Mouse (Mus musculus) MEL (cell line): ENCODE measurements around the gene Slc16a8.

Source experiments
- BHLHE40 ChIP-seq: IDR thresholded peaks from 2 replicates; pipeline ENCODE4 v1.6.1; 2012; ENCODE audit warnings: low read depth, mild to moderate bottlenecking, inconsistent platforms, low read length, improper control_type of control experiment, borderline replicate concordance
- CHD1 ChIP-seq: IDR thresholded peaks from 2 replicates; pipeline ENCODE4 v1.6.1; 2012; ENCODE audit warnings: low read depth, mild to moderate bottlenecking, inconsistent platforms, low read length, improper control_type of control experiment
- CHD2 ChIP-seq: IDR thresholded peaks from 2 replicates; pipeline ENCODE4 v1.6.1; 2011; ENCODE audit warnings: low read length, improper control_type of control experiment
- CTCF ChIP-seq, 3 experiments: IDR thresholded peaks in 2 of 3; conservative IDR thresholded peaks in 1 of 3; 2 replicates each; pipeline ENCODE4 v1.5.1; 2011 to 2012; ENCODE audit warnings: low read length in 3 of 3, low read depth in 2 of 3, mild to moderate bottlenecking in 2 of 3, improper control_type of control experiment in 1 of 3, inconsistent platforms in 1 of 3, mixed read lengths in 1 of 3, moderate library complexity in 1 of 3; ENCODE audit not compliant: control insufficient read depth in 1 of 3, insufficient read depth in 1 of 3, poor library complexity in 1 of 3, severe bottlenecking in 1 of 3
- EP300 ChIP-seq, 2 experiments: IDR thresholded peaks; 2 replicates each; pipeline ENCODE4 v1.6.1; 2011; ENCODE audit warnings: improper control_type of control experiment in 2 of 2, low read length in 2 of 2, low read depth in 1 of 2, mild to moderate bottlenecking in 1 of 2
- GATA1 ChIP-seq: IDR thresholded peaks from 2 replicates; pipeline ENCODE4 v1.6.1; 2011; ENCODE audit warnings: low read depth, low read length, improper control_type of control experiment
- MAFK ChIP-seq: IDR thresholded peaks from 2 replicates; pipeline ENCODE4 v1.6.1; 2011; ENCODE audit warnings: low read depth, mild to moderate bottlenecking, low read length, improper control_type of control experiment, borderline replicate concordance
- MAX ChIP-seq: IDR thresholded peaks from 2 replicates; pipeline ENCODE4 v1.6.1; 2011; ENCODE audit warnings: low read length, improper control_type of control experiment
- POLR2A ChIP-seq, 2 experiments: IDR thresholded peaks; 2 replicates each; pipeline ENCODE4 v1.6.1; 2011 to 2012; ENCODE audit warnings: low read length in 2 of 2, mild to moderate bottlenecking in 2 of 2, control low read depth in 1 of 2, improper control_type of control experiment in 1 of 2, low read depth in 1 of 2, moderate library complexity in 1 of 2; ENCODE audit not compliant: control insufficient read depth in 1 of 2, insufficient read depth in 1 of 2, poor library complexity in 1 of 2
- TCF12 ChIP-seq: IDR thresholded peaks from 2 replicates; pipeline ENCODE4 v1.6.1; 2014; ENCODE audit warnings: low read depth, mild to moderate bottlenecking, inconsistent platforms, low read length, improper control_type of control experiment, moderate library complexity
- ZNF384 ChIP-seq: IDR thresholded peaks from 2 replicates; pipeline ENCODE4 v1.6.1; 2012; ENCODE audit warnings: low read depth, mild to moderate bottlenecking, inconsistent platforms, low read length, improper control_type of control experiment

DNA sequence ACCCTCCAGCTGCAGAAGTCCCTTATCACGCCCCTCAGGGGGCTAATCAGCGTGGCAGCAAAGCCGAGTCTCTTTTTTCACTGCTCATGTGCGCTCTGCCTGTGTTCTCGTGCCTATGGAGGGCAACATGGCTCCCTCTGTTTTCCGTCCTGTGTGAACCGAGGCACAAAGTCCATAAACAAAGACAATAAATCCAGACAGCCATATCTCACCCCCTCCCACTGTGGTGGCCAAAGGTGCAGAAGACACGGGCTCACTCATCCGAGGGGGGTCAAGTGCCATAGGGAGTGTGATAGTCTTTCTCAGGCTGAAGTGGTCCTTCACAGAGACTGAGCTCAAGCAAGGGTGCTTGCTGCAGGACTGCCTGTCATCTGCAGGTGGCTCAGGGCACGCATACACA lies 18.5 kb upstream of the Slc16a8 start:
- TF ChIP-seq ZNF384 (no peak), EP300 (IDR thresholded peaks at IDR 0.05; ENCODE audit: low read depth in 1 of 2, low read length in 2 of 2) (no peak), CTCF (IDR thresholded peaks at IDR 0.05 in 2 of 3, conservative IDR thresholded peaks at IDR 0.05 in 1 of 3; ENCODE audit: control insufficient read depth in 1 of 3, insufficient read depth in 1 of 3, low read depth in 2 of 3, low read length in 3 of 3, poor library complexity in 1 of 3, severe bottlenecking in 1 of 3) (no peak), BHLHE40 (no peak), MAFK (no peak), CHD2 (no peak), MAX (no peak), TCF12 (no peak), CHD1 (no peak), GATA1 (no peak), POLR2A (IDR thresholded peaks at IDR 0.05; ENCODE audit: control insufficient read depth in 1 of 2, insufficient read depth in 1 of 2, low read depth in 1 of 2, low read length in 2 of 2, poor library complexity in 1 of 2) (no peak)
